Mouse (Mus musculus): Measurements from ENCODE around the gene Lamc1. TPM values are rescaled to one million over a fixed set of nuclear protein-coding genes. Genes with fewer than 3 reads are reported as not detected.

The Lamc1 gene
- total and polyA plus RNA-seq, 3 experiments, result 13.1 to 174 (median 32.4) TPM

GRCm38 (mm10) chr1:153219376-153219775 lies 113.2 kb downstream of the Lamc1 start:
- DNase-seq (ENCODE audit: low read depth, low spot score), result no peak

GRCm38 (mm10) chr1:153216516-153216915 lies 116.1 kb downstream of the Lamc1 start:
- no peak for DNase-seq (ENCODE audit: low read depth, low spot score)
- peaks cover 0 to 2% of the 10 kb centered on the region in 2 experiments; a peak in 2 of 4 replicates for H3K27me3 ChIP-seq (ENCODE audit: control insufficient read depth in 1 of 2, insufficient read depth in 2 of 2, low read length in 2 of 2)
- no peaks in the 10 kb centered on the region for H3K9me3 ChIP-seq (replicated peaks; ENCODE audit: insufficient read depth, low read length)
- H3K36me3 ChIP-seq (ENCODE audit: control insufficient read depth in 1 of 2, insufficient read depth in 2 of 2, low read length in 2 of 2), result peaks cover 0 to 1% of the 10 kb centered on the region in 2 experiments; a peak in 1 of 4 replicates
- TF ChIP-seq MAZ (IDR thresholded peaks at IDR 0.05; ENCODE audit: low read depth, low read length), result no peak
- no peak for TF ChIP-seq ZC3H11A (IDR thresholded peaks at IDR 0.05; ENCODE audit: low read depth, low read length)
- no peak for TF ChIP-seq BHLHE40 (IDR thresholded peaks at IDR 0.05; ENCODE audit: borderline replicate concordance, low read depth, low read length)
- TF ChIP-seq TBP (IDR thresholded peaks at IDR 0.05; ENCODE audit: low read depth, low read length), result no peak
- TF ChIP-seq USF1 (IDR thresholded peaks at IDR 0.05; ENCODE audit: low read depth, low read length), result no peak
- no peak for TF ChIP-seq HCFC1 (IDR thresholded peaks at IDR 0.05; ENCODE audit: low read depth, low read length)
- no peak for TF ChIP-seq SMC3 (IDR thresholded peaks at IDR 0.05; ENCODE audit: low read depth, low read length)
- no peak for TF ChIP-seq UBTF (IDR thresholded peaks at IDR 0.05; ENCODE audit: borderline replicate concordance, insufficient read depth, low read depth, low read length)
- no peak for TF ChIP-seq MEF2A (IDR thresholded peaks at IDR 0.05; ENCODE audit: extremely low read depth, insufficient replicate concordance, low read depth, low read length, poor library complexity, severe bottlenecking)
- no peak for TF ChIP-seq CHD1 (IDR thresholded peaks at IDR 0.05; ENCODE audit: low read depth, low read length)
- TF ChIP-seq MYB (IDR thresholded peaks at IDR 0.05; ENCODE audit: low read depth, low read length), result no peak
- TF ChIP-seq CHD2 (IDR thresholded peaks at IDR 0.05; ENCODE audit: low read length), result no peak
- TF ChIP-seq GABPA (IDR thresholded peaks at IDR 0.05; ENCODE audit: low read depth, low read length), result no peak
- no peak for TF ChIP-seq ZMIZ1 (IDR thresholded peaks at IDR 0.05; ENCODE audit: low read depth, low read length)
- TF ChIP-seq RCOR1 (IDR thresholded peaks at IDR 0.05; ENCODE audit: low read depth, low read length), result no peak
- no peak for TF ChIP-seq JUND (IDR thresholded peaks at IDR 0.05; ENCODE audit: low read depth, low read length)
- no peak for TF ChIP-seq POLR2AphosphoS2 (IDR thresholded peaks at IDR 0.05; ENCODE audit: low read length)
- no peak for TF ChIP-seq E2F4 (IDR thresholded peaks at IDR 0.05; ENCODE audit: borderline replicate concordance, low read depth, low read length)
- H3K79me2 ChIP-seq (ENCODE audit: control insufficient read depth, insufficient read depth, low read length, poor library complexity), result no peaks in the 10 kb centered on the region
- no peak overlapping the region for H3K4me3 ChIP-seq (ENCODE audit: control insufficient read depth in 1 of 2, insufficient read depth in 1 of 2, low read depth in 2 of 2, low read length in 2 of 2)
- no peak overlapping the region for H3K9ac ChIP-seq (ENCODE audit: control insufficient read depth, low read depth, low read length, poor library complexity, severe bottlenecking)
- H3K4me1 ChIP-seq (ENCODE audit: control insufficient read depth in 1 of 2, insufficient read depth in 2 of 2, low read length in 2 of 2), result no peaks in the 10 kb centered on the region
- H3K27ac ChIP-seq (ENCODE audit: control insufficient read depth, low read depth, low read length), result no peak overlapping the region

More at GRCm38 (mm10) chr1:153219376-153219775, 113.2 kb downstream of the Lamc1 start:
- H3K36me3 ChIP-seq (ENCODE audit: control insufficient read depth in 1 of 2, insufficient read depth in 2 of 2, low read length in 2 of 2), result peaks cover 0 to 4% of the 10 kb centered on the region in 2 experiments; a peak in 1 of 4 replicates
- no peak overlapping the region for H3K9ac ChIP-seq (ENCODE audit: control insufficient read depth, low read depth, low read length, poor library complexity, severe bottlenecking)
- no peaks in the 10 kb centered on the region for H3K79me2 ChIP-seq (ENCODE audit: control insufficient read depth, insufficient read depth, low read length, poor library complexity)
- no peak overlapping the region for H3K4me3 ChIP-seq (ENCODE audit: control insufficient read depth in 1 of 2, insufficient read depth in 1 of 2, low read depth in 2 of 2, low read length in 2 of 2)
- no peaks in the 10 kb centered on the region for H3K4me1 ChIP-seq (ENCODE audit: control insufficient read depth in 1 of 2, insufficient read depth in 2 of 2, low read length in 2 of 2)
- no peaks in the 10 kb centered on the region for H3K27me3 ChIP-seq (ENCODE audit: control insufficient read depth in 1 of 2, insufficient read depth in 2 of 2, low read length in 2 of 2)
- H3K9me3 ChIP-seq (replicated peaks; ENCODE audit: insufficient read depth, low read length), result no peaks in the 10 kb centered on the region
- no peak overlapping the region for H3K27ac ChIP-seq (ENCODE audit: control insufficient read depth, low read depth, low read length)
- TF ChIP-seq HCFC1 (IDR thresholded peaks at IDR 0.05; ENCODE audit: low read depth, low read length) (no peak), BHLHE40 (IDR thresholded peaks at IDR 0.05; ENCODE audit: borderline replicate concordance, low read depth, low read length) (no peak), MAZ (IDR thresholded peaks at IDR 0.05; ENCODE audit: low read depth, low read length) (no peak), MAFK (IDR thresholded peaks at IDR 0.05; ENCODE audit: borderline replicate concordance, low read depth, low read length) (no peak), KAT2A (conservative IDR thresholded peaks at IDR 0.05; ENCODE audit: low read depth, low read length) (no peak), ZNF384 (IDR thresholded peaks at IDR 0.05; ENCODE audit: low read depth, low read length) (no peak), GATA1 (IDR thresholded peaks at IDR 0.05; ENCODE audit: low read depth, low read length) (no peak), GABPA (IDR thresholded peaks at IDR 0.05; ENCODE audit: low read depth, low read length) (no peak), CHD1 (IDR thresholded peaks at IDR 0.05; ENCODE audit: low read depth, low read length) (no peak), CTCF (IDR thresholded peaks at IDR 0.05 in 2 of 3, conservative IDR thresholded peaks at IDR 0.05 in 1 of 3; ENCODE audit: control insufficient read depth in 1 of 3, insufficient read depth in 1 of 3, low read depth in 2 of 3, low read length in 3 of 3, poor library complexity in 1 of 3, severe bottlenecking in 1 of 3) (no peak), MXI1 (IDR thresholded peaks at IDR 0.05; ENCODE audit: low read depth, low read length) (no peak), USF1 (IDR thresholded peaks at IDR 0.05; ENCODE audit: low read depth, low read length) (no peak), ZKSCAN1 (IDR thresholded peaks at IDR 0.05; ENCODE audit: low read depth, low read length) (no peak), MAX (IDR thresholded peaks at IDR 0.05; ENCODE audit: low read length) (no peak), ZC3H11A (IDR thresholded peaks at IDR 0.05; ENCODE audit: low read depth, low read length) (no peak)

All from MEL (cell line).